Mouse (Mus musculus): ENCODE measurements at regions not wholly inside any gene's neighbourhood (a gene's known extent, or its start where the extent isn't known, plus 50 kb on each side); places are given as distances from the start of the nearest gene placed in this dataset.

GRCm38 (mm10) chr15:61098519-61098918 is 175.7 kb upstream of the A1bg start:
- no peaks in the 10 kb centered on the region for H3K36me3 ChIP-seq (ENCODE audit: control insufficient read depth, insufficient read depth)
- H3K4me3 ChIP-seq: no peak overlapping the region
- no peak overlapping the region for H3ac ChIP-seq (ENCODE audit: control insufficient read depth, insufficient read length)
- H3K4me2 ChIP-seq (ENCODE audit: low read depth): no peak overlapping the region
- no peaks in the 10 kb centered on the region for H3K27me3 ChIP-seq (ENCODE audit: control insufficient read depth, insufficient read depth, insufficient read length)
- no peak for TF ChIP-seq CEBPB (IDR thresholded peaks at IDR 0.05; ENCODE audit: insufficient read depth, poor library complexity, severe bottlenecking)
- no peak for TF ChIP-seq POLR2AphosphoS2 (IDR thresholded peaks at IDR 0.05; ENCODE audit: insufficient read length, low read depth)
- no peak for TF ChIP-seq REST (IDR thresholded peaks at IDR 0.05; ENCODE audit: insufficient read depth, insufficient read length)
- TF ChIP-seq MYOG (IDR thresholded peaks at IDR 0.05; ENCODE audit: control insufficient read depth in 1 of 3, insufficient read depth in 1 of 3, insufficient read length in 2 of 3, low read depth in 2 of 3): no peak
- TF ChIP-seq TCF3 (IDR thresholded peaks at IDR 0.05; ENCODE audit: insufficient read length, low read depth): no peak
- TF ChIP-seq POLR2A (IDR thresholded peaks at IDR 0.05; ENCODE audit: insufficient read length, low read depth): no peak
- TF ChIP-seq MAX (IDR thresholded peaks at IDR 0.05; ENCODE audit: low read depth): no peak
- TF ChIP-seq SRF (IDR thresholded peaks at IDR 0.05; ENCODE audit: control insufficient read depth, insufficient read length, low read depth): no peak
- TF ChIP-seq TCF12 (IDR thresholded peaks at IDR 0.05; ENCODE audit: insufficient read depth, poor library complexity, severe bottlenecking): no peak
- no peak for TF ChIP-seq E2F4 (IDR thresholded peaks at IDR 0.05; ENCODE audit: insufficient read depth)
- no peak for TF ChIP-seq USF1 (IDR thresholded peaks at IDR 0.05; ENCODE audit: low read depth)
- no peak for TF ChIP-seq MYOD1 (IDR thresholded peaks at IDR 0.05; ENCODE audit: control insufficient read depth in 1 of 3, insufficient read length in 2 of 3, low read depth in 2 of 3)
- H3K79me2 ChIP-seq (ENCODE audit: control insufficient read depth, insufficient read depth): no peaks in the 10 kb centered on the region

GRCm38 (mm10) chr15:61096021-61096781 is 173.4 kb upstream of the A1bg start:
- Histone ChIP-seq H3K4me3 (no peak overlapping the region), H3K4me2 (ENCODE audit: low read depth) (no peak overlapping the region), H3K36me3 (ENCODE audit: control insufficient read depth, insufficient read depth) (no peaks in the 10 kb centered on the region), H3K79me2 (ENCODE audit: control insufficient read depth, insufficient read depth) (no peaks in the 10 kb centered on the region), H3ac (ENCODE audit: control insufficient read depth, insufficient read length) (no peak overlapping the region), H3K27me3 (ENCODE audit: control insufficient read depth, insufficient read depth, insufficient read length) (no peaks in the 10 kb centered on the region)
- no peak for TF ChIP-seq REST (IDR thresholded peaks at IDR 0.05; ENCODE audit: insufficient read depth, insufficient read length)
- no peak for TF ChIP-seq SRF (IDR thresholded peaks at IDR 0.05; ENCODE audit: control insufficient read depth, insufficient read length, low read depth)
- TF ChIP-seq TCF12 (IDR thresholded peaks at IDR 0.05; ENCODE audit: insufficient read depth, poor library complexity, severe bottlenecking): no peak
- no peak for TF ChIP-seq E2F4 (IDR thresholded peaks at IDR 0.05; ENCODE audit: insufficient read depth)
- TF ChIP-seq POLR2AphosphoS2 (IDR thresholded peaks at IDR 0.05; ENCODE audit: insufficient read length, low read depth): no peak
- no peak for TF ChIP-seq CEBPB (IDR thresholded peaks at IDR 0.05; ENCODE audit: insufficient read depth, poor library complexity, severe bottlenecking)
- no peak for TF ChIP-seq USF1 (IDR thresholded peaks at IDR 0.05; ENCODE audit: low read depth)
- no peak for TF ChIP-seq TCF3 (IDR thresholded peaks at IDR 0.05; ENCODE audit: insufficient read length, low read depth)
- no peak for TF ChIP-seq MYOG (IDR thresholded peaks at IDR 0.05; ENCODE audit: control insufficient read depth in 1 of 3, insufficient read depth in 1 of 3, insufficient read length in 2 of 3, low read depth in 2 of 3)
- TF ChIP-seq POLR2A (IDR thresholded peaks at IDR 0.05; ENCODE audit: insufficient read length, low read depth): no peak
- no peak for TF ChIP-seq MAX (IDR thresholded peaks at IDR 0.05; ENCODE audit: low read depth)
- TF ChIP-seq MYOD1 (IDR thresholded peaks at IDR 0.05; ENCODE audit: control insufficient read depth in 1 of 3, insufficient read length in 2 of 3, low read depth in 2 of 3): no peak

DNA sequence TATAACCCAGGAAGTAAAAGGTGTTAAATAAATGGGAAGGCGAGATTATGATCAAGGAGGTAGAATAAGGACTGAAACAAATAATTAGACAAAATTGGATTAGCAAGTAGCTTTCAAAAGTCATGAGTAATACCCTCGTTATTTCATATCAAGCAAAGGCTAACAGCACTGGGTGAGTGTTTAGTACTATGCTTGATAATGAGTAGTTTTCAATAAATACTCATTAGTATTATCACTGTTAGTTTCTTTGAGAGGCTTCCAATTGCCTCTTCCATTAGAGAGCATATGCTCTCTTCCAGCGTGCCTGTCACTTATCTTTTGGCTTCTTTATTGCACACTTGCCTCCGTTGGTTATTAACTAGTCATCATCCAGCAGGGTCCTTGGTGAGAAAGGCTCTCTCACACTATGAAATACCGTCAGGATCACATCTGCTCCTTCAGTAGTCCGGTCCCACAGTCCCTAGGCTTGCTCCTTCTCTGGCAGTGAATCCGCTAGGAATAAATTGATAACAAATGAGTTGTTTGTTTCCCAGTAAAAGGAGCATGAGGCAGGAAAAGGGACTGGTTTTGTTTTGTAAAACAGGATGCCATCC is 132.3 kb upstream of the A1bg start:
- TF ChIP-seq TCF3 (IDR thresholded peaks at IDR 0.05; ENCODE audit: insufficient read length, low read depth) (no peak), E2F4 (IDR thresholded peaks at IDR 0.05; ENCODE audit: insufficient read depth) (no peak), MYOG (IDR thresholded peaks at IDR 0.05; ENCODE audit: control insufficient read depth in 1 of 3, insufficient read depth in 1 of 3, insufficient read length in 2 of 3, low read depth in 2 of 3) (no peak), USF1 (IDR thresholded peaks at IDR 0.05; ENCODE audit: low read depth) (no peak), REST (IDR thresholded peaks at IDR 0.05; ENCODE audit: insufficient read depth, insufficient read length) (no peak), MYOD1 (IDR thresholded peaks at IDR 0.05; ENCODE audit: control insufficient read depth in 1 of 3, insufficient read length in 2 of 3, low read depth in 2 of 3) (no peak), POLR2AphosphoS2 (IDR thresholded peaks at IDR 0.05; ENCODE audit: insufficient read length, low read depth) (no peak), CEBPB (IDR thresholded peaks at IDR 0.05; ENCODE audit: insufficient read depth, poor library complexity, severe bottlenecking) (no peak), MAX (IDR thresholded peaks at IDR 0.05; ENCODE audit: low read depth) (no peak), POLR2A (IDR thresholded peaks at IDR 0.05; ENCODE audit: insufficient read length, low read depth) (no peak), TCF12 (IDR thresholded peaks at IDR 0.05; ENCODE audit: insufficient read depth, poor library complexity, severe bottlenecking) (no peak)
- Histone ChIP-seq H3K36me3 (ENCODE audit: control insufficient read depth, insufficient read depth) (no peaks in the 10 kb centered on the region), H3K79me2 (ENCODE audit: control insufficient read depth, insufficient read depth) (no peaks in the 10 kb centered on the region), H3K27me3 (ENCODE audit: control insufficient read depth, insufficient read depth, insufficient read length) (no peaks in the 10 kb centered on the region), H3K4me3 (no peak overlapping the region), H3K4me2 (ENCODE audit: low read depth) (no peak overlapping the region), H3ac (ENCODE audit: control insufficient read depth, insufficient read length) (no peak overlapping the region)

DNA sequence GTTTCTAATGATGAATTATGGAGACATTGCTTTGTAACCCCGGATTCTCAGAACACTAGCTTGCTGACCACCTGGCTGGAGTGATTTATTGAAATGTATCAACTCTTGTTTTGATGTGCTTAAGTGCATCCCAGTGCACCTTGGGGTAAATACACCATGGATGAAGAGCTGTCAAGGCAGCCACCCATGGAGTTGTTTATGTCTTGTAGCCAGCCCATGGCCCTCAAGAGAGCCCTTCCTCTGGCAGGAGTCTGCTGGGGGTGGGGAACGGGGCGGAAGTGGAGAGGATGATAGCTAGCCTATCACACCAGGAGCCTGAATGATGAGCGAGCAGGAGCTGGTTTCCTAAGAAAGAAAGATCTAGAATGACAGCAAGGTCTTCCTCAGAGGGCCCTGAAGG is 128.6 kb upstream of the A1bg start:
- no peaks in the 10 kb centered on the region for H3K79me2 ChIP-seq (ENCODE audit: control insufficient read depth, insufficient read depth)
- H3K36me3 ChIP-seq (ENCODE audit: control insufficient read depth, insufficient read depth): no peaks in the 10 kb centered on the region
- H3ac ChIP-seq (ENCODE audit: control insufficient read depth, insufficient read length): no peak overlapping the region
- TF ChIP-seq MAX (IDR thresholded peaks at IDR 0.05; ENCODE audit: low read depth): no peak
- H3K4me2 ChIP-seq (ENCODE audit: low read depth): no peak overlapping the region
- H3K4me3 ChIP-seq: no peak overlapping the region
- no peaks in the 10 kb centered on the region for H3K27me3 ChIP-seq (ENCODE audit: control insufficient read depth, insufficient read depth, insufficient read length)

Measured in myocyte (in vitro differentiated cells).